Mouse (Mus musculus) bone marrow, adult 2 months (tissue): ENCODE data around the gene Col25a1.

Experiments used
- CTCF ChIP-seq: fragments of 200-500 bp; IDR thresholded peaks from 2 replicates; pipeline ENCODE4 v1.5.1; 2011; ENCODE audit warnings: low read length, control low read depth; ENCODE audit not compliant: control insufficient read depth, insufficient read depth
- POLR2A ChIP-seq: fragments of 200-500 bp; IDR thresholded peaks from 2 replicates; pipeline ENCODE4 v1.6.1; 2011; ENCODE audit warnings: low read depth, mild to moderate bottlenecking, control low read depth, low read length, borderline replicate concordance; ENCODE audit not compliant: control insufficient read depth

GRCm38 (mm10) chr3:130172764-130173163, 41.5 kb downstream of the Col25a1 start:
- TF ChIP-seq POLR2A (no peak), CTCF (no peak)
